Mouse (Mus musculus) G1E (cell line): Measurements from ENCODE around the gene Gm10273. TPM values are rescaled to one million over a fixed set of nuclear protein-coding genes. Genes with fewer than 3 reads are reported as not detected.

Experiments used
- ATAC-seq: 2 replicates; pipeline ENCODE4 v1.8.0; 2016; ENCODE audit warnings: mild to moderate bottlenecking; ENCODE audit not compliant: insufficient number of reproducible peaks, poor library complexity, low FRiP score, severe bottlenecking; ENCODE audit errors: extremely low read depth
- DNase-seq: peaks from one replicate; pipeline ENCODE4 v3.0.0; 2012; ENCODE audit warnings: low spot score
- H3K27me3 ChIP-seq: 2 replicates; pipeline ENCODE4 v1.6.1; 2012; ENCODE audit warnings: mild to moderate bottlenecking, low read length, inconsistent platforms; ENCODE audit not compliant: insufficient read depth
- H3K36me3 ChIP-seq: replicated peaks from 2 replicates; pipeline ENCODE3; 2012; ENCODE audit warnings: mild to moderate bottlenecking, inconsistent platforms
- H3K4me1 ChIP-seq: 2 replicates; pipeline ENCODE4 v1.6.1; 2012; ENCODE audit warnings: low read depth, low read length, inconsistent platforms, mixed read lengths; ENCODE audit not compliant: insufficient read depth
- H3K4me3 ChIP-seq: 2 replicates; pipeline ENCODE4 v1.5.1; 2012; ENCODE audit warnings: low read depth, mild to moderate bottlenecking, inconsistent platforms, low read length, moderate library complexity, mixed read lengths
- H3K9me3 ChIP-seq: replicated peaks from 2 replicates; pipeline ENCODE4 v1.6.1; 2012; ENCODE audit warnings: inconsistent platforms
- CTCF ChIP-seq: IDR thresholded peaks from 2 replicates; pipeline ENCODE4 v1.5.1; 2012; ENCODE audit warnings: low read depth, low read length, inconsistent platforms, mixed read lengths
- GATA1 ChIP-seq: IDR thresholded peaks from 2 replicates; pipeline ENCODE4 v1.6.1; 2012; ENCODE audit warnings: borderline replicate concordance, low read length, inconsistent platforms, mixed read lengths
- GATA2 ChIP-seq: IDR thresholded peaks from 2 replicates; pipeline ENCODE4 v1.6.1; 2012; ENCODE audit warnings: low read depth, low read length, inconsistent platforms, borderline replicate concordance
- POLR2AphosphoS5 ChIP-seq: IDR thresholded peaks from 2 replicates; pipeline ENCODE4 v1.6.1; 2012; ENCODE audit warnings: low read depth, low read length, inconsistent platforms; ENCODE audit not compliant: insufficient replicate concordance
- TAL1 ChIP-seq: conservative IDR thresholded peaks from 2 replicates; pipeline ENCODE4 v1.6.1; 2012; ENCODE audit warnings: low read depth, low read length, inconsistent platforms, mixed read lengths
- polyA plus RNA-seq: library from polyadenylated mRNA; stranded (reverse); fragments of >175 nt; gene quantifications from 2 replicates; pipeline ENCODE4 v1.2.3, GENCODE M21; 2012
- total RNA-seq, 2 experiments: library from RNA; stranded (forward) in 1 of 2; stranded (reverse) in 1 of 2; fragments of 200-1000 nt in 1 of 2; fragments of >200 nt in 1 of 2; fragmentation: Nextera tagmentation in 1 of 2; gene quantifications; 2 replicates each; pipeline ENCODE4 v1.2.3; 2014 to 2017

Gm10273 gene
- total and polyA plus RNA-seq, 3 experiments: 0.47 to 111 (median 29.9) TPM

- Histone ChIP-seq H3K36me3 (peaks cover 71% of the 10 kb centered on the region), H3K27me3 (no peaks in the 10 kb centered on the region), H3K4me3 (no peak overlapping the region), H3K9me3 (no peaks in the 10 kb centered on the region), H3K4me1 (peaks cover 7% of the 10 kb centered on the region; the same call in 1 of the 2 replicates)
- DNase-seq: no peak
- TF ChIP-seq GATA2: no peak
- no peak for TF ChIP-seq TAL1
- no peak for TF ChIP-seq GATA1
- TF ChIP-seq POLR2AphosphoS5: no peak
- no peak for TF ChIP-seq CTCF
- ATAC-seq: no peak
These were observed 36.7 kb upstream of the Gm10273 start for GRCm38 (mm10) chr10:59358744-59359143.

- TF ChIP-seq GATA2 (no peak), GATA1 (no peak), CTCF (no peak), TAL1 (no peak), POLR2AphosphoS5 (no peak)
- Histone ChIP-seq H3K4me1 (peaks cover 7% of the 10 kb centered on the region; the same call in 1 of the 2 replicates), H3K9me3 (no peaks in the 10 kb centered on the region), H3K27me3 (no peaks in the 10 kb centered on the region), H3K4me3 (no peak overlapping the region), H3K36me3 (peaks cover 81% of the 10 kb centered on the region)
- no peak for DNase-seq
- ATAC-seq: no peak
These were observed 32.2 kb upstream of the Gm10273 start for GRCm38 (mm10) chr10:59363208-59363607.

- Histone ChIP-seq H3K36me3 (peaks cover 87% of the 10 kb centered on the region), H3K4me1 (peaks cover 7% of the 10 kb centered on the region; the same call in 1 of the 2 replicates), H3K4me3 (no peak overlapping the region), H3K27me3 (no peaks in the 10 kb centered on the region), H3K9me3 (no peaks in the 10 kb centered on the region)
- no peak for TF ChIP-seq GATA1
- TF ChIP-seq CTCF: no peak
- TF ChIP-seq TAL1: no peak
- no peak for TF ChIP-seq GATA2
- no peak for TF ChIP-seq POLR2AphosphoS5
- DNase-seq (no peak), ATAC-seq (no peak)
These were observed 30.9 kb upstream of the Gm10273 start for GRCm38 (mm10) chr10:59364551-59364950.

- TF ChIP-seq CTCF (no peak), TAL1 (no peak), GATA1 (no peak), GATA2 (no peak)
- Histone ChIP-seq H3K4me1 (peaks cover 7% of the 10 kb centered on the region; the same call in 1 of the 2 replicates), H3K36me3 (peaks cover 94% of the 10 kb centered on the region), H3K9me3 (no peaks in the 10 kb centered on the region), H3K4me3 (no peak overlapping the region), H3K27me3 (no peaks in the 10 kb centered on the region)
- ATAC-seq (no peak), DNase-seq (no peak)
These were observed 29.4 kb upstream of the Gm10273 start for GRCm38 (mm10) chr10:59365804-59366589.

GRCm38 (mm10) chr10:59366746-59367145 lies 28.7 kb upstream of the Gm10273 start:
- TF ChIP-seq GATA2: no peak
- TF ChIP-seq CTCF: no peak
- no peak for TF ChIP-seq GATA1
- TF ChIP-seq POLR2AphosphoS5: no peak
- TF ChIP-seq TAL1: no peak
- H3K4me3 ChIP-seq: no peak overlapping the region
- no peak for ATAC-seq
- H3K27me3 ChIP-seq: no peaks in the 10 kb centered on the region
- DNase-seq: no peak
- H3K36me3 ChIP-seq: peaks cover 95% of the 10 kb centered on the region
- peaks cover 7% of the 10 kb centered on the region; the same call in 1 of the 2 replicates for H3K4me1 ChIP-seq
- H3K9me3 ChIP-seq: no peaks in the 10 kb centered on the region

- ATAC-seq (no peak), DNase-seq (no peak)
- Histone ChIP-seq H3K36me3 (peaks cover 93% of the 10 kb centered on the region), H3K4me1 (peaks cover 7% of the 10 kb centered on the region; the same call in 1 of the 2 replicates), H3K4me3 (no peak overlapping the region), H3K27me3 (no peaks in the 10 kb centered on the region), H3K9me3 (no peaks in the 10 kb centered on the region)
- no peak for TF ChIP-seq CTCF
- TF ChIP-seq TAL1: no peak
- TF ChIP-seq GATA2: no peak
- no peak for TF ChIP-seq GATA1
- TF ChIP-seq POLR2AphosphoS5: no peak
These were observed 28.2 kb upstream of the Gm10273 start for GRCm38 (mm10) chr10:59367206-59367605.
